Comparison of ENCODE assay signal across 8 mouse cellular contexts in the genomic region with DNA sequence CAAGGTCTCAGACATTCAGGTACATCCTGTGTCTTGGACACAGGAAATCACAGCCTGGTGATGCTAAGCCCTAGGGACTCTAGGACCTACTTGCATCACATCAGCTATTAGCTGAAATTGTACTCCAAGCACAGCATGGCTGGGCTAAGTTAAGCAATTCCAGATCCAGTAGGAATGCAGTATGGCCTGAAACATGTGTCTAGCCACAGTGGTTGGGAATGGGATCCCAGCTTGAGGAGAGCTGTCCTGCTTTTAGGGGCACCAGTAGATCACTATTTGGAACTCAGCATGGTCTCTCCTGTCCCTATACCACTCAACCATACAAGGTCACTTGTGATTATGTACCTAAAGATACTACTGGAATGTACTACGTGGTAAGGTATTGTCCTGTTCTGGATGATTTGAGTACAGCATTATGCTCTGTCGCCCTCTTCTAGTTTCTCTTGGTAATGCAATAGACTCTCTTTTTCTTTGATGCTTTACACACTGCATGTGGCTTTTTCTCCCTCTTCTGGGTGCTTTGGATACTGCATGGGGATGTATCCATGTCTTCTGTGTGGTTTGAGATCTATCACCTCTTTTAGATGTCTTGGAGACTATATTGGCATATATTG.
DNase-seq lines count a peak whose midpoint lies in the region; ATAC-seq lines count a peak whose summit lies in the region.

No protein-coding gene starts in this region.

- no peak overlapping the region for H3K4me3 ChIP-seq in embryonic facial prominence, embryonic 10.5 days
- H3K4me3 ChIP-seq in intestine, embryonic 14.5 days (ENCODE audit: low read depth, low read length): no peak overlapping the region

- no peaks in the 10 kb centered on the region for H3K27me3 ChIP-seq in embryonic facial prominence, embryonic 10.5 days (replicated peaks; ENCODE audit: low read depth, poor library complexity, severe bottlenecking)
- no peaks in the 10 kb centered on the region for H3K27me3 ChIP-seq in intestine, embryonic 14.5 days (replicated peaks; ENCODE audit: control insufficient read depth, insufficient read depth, low read length)

- intact Hi-C loops in left cerebral cortex, postnatal 25 days (cut with DNase I): loop anchor here (1.0 to 2.0 kb wide), 2 partner anchors 515 to 719 kb away; partner anchors contain the start of gene Dsel

- H3K36me3 ChIP-seq in embryonic facial prominence, embryonic 10.5 days (replicated peaks): no peaks in the 10 kb centered on the region
- no peaks in the 10 kb centered on the region for H3K36me3 ChIP-seq in intestine, embryonic 14.5 days (ENCODE audit: control insufficient read depth, insufficient read depth, low read length)

- no peak overlapping the region for H3K9ac ChIP-seq in intestine, embryonic 14.5 days (ENCODE audit: low read length)

- 21% methylated on average over 2 of the region's 2 CpGs for WGBS in embryonic facial prominence, embryonic 10.5 days
- 15% methylated on average over 2 of the region's 2 CpGs for WGBS in intestine, embryonic 14.5 days

- ATAC-seq in intestine, embryonic 14.5 days (replicated peaks; ENCODE audit: low FRiP score, low TSS enrichment, low read depth): no peak; the same call in 1 of the 2 replicates

- no peaks in the 10 kb centered on the region for H3K4me1 ChIP-seq in embryonic facial prominence, embryonic 10.5 days
- no peaks in the 10 kb centered on the region for H3K4me1 ChIP-seq in intestine, embryonic 14.5 days (replicated peaks; ENCODE audit: control insufficient read depth, insufficient read depth, low read length)

- H3K4me2 ChIP-seq in intestine, embryonic 14.5 days (ENCODE audit: low read length): no peak overlapping the region

- no peaks in the 10 kb centered on the region for H3K9me3 ChIP-seq in embryonic facial prominence, embryonic 10.5 days
- H3K9me3 ChIP-seq in intestine, embryonic 14.5 days (ENCODE audit: control insufficient read depth, low read length): no peaks in the 10 kb centered on the region

- H3K27ac ChIP-seq in embryonic facial prominence, embryonic 10.5 days (replicated peaks): no peak overlapping the region
- H3K27ac ChIP-seq in intestine, embryonic 14.5 days (ENCODE audit: low read depth): no peak overlapping the region

- peak; percentile 36 for DNase-seq in adrenal gland, postnatal 10 days
- DNase-seq in adrenal gland, adult 8-10 months: no peak
- DNase-seq in 3T3-L1 (ENCODE audit: low read depth, low spot score): peak; percentile 58
- DNase-seq in embryonic facial prominence, embryonic 10.5 days (ENCODE audit: low spot score): peak; percentile 30
- peak; percentile 55 for DNase-seq in intestine, embryonic 14.5 days (ENCODE audit: low spot score)
- peak; percentile 65 to 86 for DNase-seq in left cerebral cortex, postnatal 25 days (ENCODE audit: low spot score in 2 of 2)
- peak; percentile 44 for DNase-seq in right cerebral cortex, postnatal 14 days
- DNase-seq in urinary bladder, postnatal 36 days (ENCODE audit: low spot score in 2 of 2): no peak

Comparison
In these comparisons a context has a peak if more than half of its experiments do, and no peak if none do; other contexts are left out.
1. DNase-seq: peak in adrenal gland, postnatal 10 days (single experiment), 3T3-L1 (single experiment), embryonic facial prominence, embryonic 10.5 days (single experiment), intestine, embryonic 14.5 days (single experiment), left cerebral cortex, postnatal 25 days (2 of 2) and right cerebral cortex, postnatal 14 days (single experiment); none in adrenal gland, adult 8-10 months (single experiment) and urinary bladder, postnatal 36 days (0 of 2).